Mouse (Mus musculus): ENCODE results near the gene Acot10.
"Not testable (repeated sequence)": the region's sequence is repeated elsewhere in the genome, so short reads cannot be mapped to it uniquely, and the experiment has no call there.

Gene Acot10

DNA sequence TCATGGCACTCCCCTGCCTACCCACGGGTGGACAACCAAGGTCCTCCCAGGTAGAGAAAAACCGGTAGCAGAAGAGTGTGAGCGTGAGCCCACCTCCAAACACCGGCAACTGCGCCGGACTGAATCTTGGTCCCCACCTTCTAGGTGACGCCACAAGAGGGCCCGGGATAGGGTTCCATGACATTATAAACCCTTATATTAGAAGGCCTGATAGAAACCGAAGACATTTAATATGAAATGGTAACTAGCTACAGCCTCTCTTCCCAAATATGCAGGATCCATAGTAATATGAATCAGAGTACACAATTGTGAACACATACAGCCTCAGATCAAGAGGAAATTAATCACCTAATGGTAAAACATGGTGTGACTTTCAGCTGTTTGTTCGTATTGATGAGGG, at the start of gene Acot10:
Gene Acot10, minus strand, starts transcription at position 101 of the 400 bp plus-strand sequence.
- DNase-seq (ENCODE audit: low spot score in 2 of 2), result no peak

DNA sequence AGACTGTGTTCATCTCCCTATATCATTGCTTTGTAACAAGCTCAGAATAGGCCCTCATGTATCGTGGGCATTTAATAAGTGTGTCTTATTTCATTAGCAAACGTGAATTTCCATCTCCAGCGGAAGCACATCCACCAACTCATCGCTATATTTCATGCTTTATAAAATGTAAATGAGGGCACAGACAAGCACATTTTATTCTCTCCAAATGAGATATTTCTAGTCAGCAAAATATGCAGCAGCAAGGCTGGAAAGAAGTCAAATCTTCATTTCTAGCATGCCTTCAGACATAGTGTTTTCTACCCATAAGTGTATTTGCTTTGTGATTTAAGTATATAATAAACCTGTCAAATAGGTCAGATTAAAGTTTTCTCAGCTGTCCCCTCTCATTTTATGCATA, 45.3 kb upstream of the Acot10 start:
- no peak for DNase-seq (ENCODE audit: low spot score in 2 of 2)

DNA sequence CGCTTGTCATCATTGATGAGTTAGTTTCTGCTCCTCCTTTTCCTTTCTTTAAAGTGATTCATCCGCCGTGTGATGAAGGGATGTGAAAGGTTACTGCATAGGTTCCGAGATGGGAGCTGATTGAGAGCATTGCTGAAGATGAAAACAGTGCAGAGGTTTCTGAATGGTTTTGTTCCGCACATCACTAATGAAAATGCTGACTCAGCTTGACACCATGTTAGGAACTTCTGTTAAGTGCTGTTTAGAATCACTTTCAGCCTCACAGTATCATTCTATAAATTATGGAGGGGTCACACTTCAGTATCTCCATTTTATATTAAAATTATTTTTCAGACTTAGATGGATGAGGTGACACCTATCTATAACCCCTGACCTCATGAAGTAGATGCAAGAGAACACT, 29.7 kb upstream of the Acot10 start:
- no peak for DNase-seq (ENCODE audit: low spot score in 2 of 2)

DNA sequence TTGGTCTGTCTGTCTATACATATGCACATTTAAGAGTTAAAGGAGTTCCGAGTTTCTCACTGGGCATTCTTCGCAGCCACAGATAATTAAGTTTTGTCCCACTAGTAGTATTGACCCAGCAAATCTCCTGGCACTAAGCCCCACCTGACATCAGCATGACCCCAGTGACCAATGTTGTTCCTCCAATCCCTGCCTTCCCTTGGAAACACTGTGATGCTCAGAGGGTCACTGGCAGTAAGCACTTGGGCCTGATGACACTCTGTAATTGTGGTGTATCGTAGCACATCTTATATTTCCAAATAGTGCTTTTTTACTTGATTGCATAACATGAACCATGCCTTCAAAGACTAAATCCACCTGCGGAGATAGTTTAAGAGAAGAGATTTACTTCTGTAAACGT, 17.6 kb upstream of the Acot10 start:
- DNase-seq (ENCODE audit: low spot score in 2 of 2), result no peak

DNA sequence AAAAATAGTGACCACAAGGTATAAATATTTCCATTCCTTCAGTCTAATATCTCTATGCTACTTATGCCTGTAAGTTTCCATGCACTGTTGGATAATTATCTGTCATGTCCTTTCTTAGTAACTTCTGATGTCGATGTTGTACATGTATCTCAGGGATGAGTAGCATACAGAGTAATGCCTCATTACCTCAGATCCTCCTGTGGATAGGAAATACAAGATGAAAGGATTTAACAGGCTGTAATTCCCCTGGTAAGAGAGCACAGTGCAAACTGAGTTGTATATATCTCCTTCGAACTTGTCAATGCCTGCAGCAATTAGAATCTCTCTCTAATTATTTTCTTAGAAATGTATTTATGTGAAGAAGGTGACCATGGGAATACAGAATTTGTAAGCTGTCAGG, 16.2 kb upstream of the Acot10 start:
- DNase-seq (ENCODE audit: low spot score in 2 of 2), result no peak

DNA sequence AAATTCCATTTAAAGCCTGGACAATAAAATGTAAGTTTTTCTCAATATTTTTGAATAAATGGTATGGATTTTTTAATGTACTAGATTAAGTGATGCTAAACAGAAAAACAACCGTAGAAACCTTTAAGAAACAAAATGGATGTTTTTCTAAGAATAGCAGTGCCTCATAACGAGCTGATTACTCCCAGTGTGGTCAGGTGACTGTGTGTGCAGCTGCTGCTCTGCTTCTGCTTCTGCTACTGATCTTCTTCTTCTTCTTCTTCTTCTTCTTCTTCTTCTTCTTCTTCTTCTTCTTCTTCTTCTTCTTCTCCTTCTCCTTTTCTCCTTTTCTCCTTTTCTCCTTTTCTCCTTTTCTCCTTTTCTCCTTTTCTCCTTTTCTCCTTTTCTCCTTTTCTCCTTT, 3.0 kb upstream of the Acot10 start:
- DNase-seq (ENCODE audit: low spot score in 2 of 2), result not testable (repeated sequence)

DNA sequence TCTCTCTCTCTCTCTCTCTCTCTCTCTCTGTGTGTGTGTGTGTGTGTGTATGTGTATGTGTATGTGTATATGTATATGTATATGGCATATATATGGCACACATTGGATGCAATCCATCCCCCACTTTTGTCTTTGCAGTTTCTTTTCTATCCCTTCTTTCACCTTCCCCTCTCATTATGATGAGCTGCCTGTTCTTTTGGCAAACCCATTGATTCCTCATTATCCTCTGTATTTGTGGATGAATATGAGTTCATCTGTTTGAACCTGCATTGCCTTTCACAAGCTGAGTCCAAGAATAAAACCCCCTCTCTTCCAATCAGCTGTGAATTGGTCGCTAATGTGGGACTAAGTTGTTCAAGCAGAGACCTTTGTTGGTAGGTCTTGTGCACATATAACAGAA, 1.4 kb upstream of the Acot10 start:
- DNase-seq (ENCODE audit: low spot score in 2 of 2), result no peak

DNA sequence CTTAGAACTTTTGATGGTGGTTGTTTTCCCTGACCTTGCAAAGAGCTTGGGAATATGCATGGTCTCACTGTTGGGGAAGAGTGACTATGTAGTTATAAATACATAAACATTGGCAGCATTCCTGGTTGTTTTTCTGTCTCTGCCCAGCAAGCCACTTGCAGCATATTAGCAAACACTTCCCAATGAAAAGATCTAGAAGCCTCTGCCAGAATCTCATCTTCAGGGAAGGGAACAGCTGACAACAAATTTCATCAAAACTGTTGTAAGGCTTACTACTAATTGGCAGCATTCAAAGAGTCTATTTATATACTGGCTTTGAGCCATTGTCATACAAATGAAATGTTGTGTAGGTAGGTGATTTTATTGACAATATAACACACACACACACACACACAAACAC, 800 bp upstream of the Acot10 start:
- no peak for DNase-seq (ENCODE audit: low spot score in 2 of 2)

DNA sequence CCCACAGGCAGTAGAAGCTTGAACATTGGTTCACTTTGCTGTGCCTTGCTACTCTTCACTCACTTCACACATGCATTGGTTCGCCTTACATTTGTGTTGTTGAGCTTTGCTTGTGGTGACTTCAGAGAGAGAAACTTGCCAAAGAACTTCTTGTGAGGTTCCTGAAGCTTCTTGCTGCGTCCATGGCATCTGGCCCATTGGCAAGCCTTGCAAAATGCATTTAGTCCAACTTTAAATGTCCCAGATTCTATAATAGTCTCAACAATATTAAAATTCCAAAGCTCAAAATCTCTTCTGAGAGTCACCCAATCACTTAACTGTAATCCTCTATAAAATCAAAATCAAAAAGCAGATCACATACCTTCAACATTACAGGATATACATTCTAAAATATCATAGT, 6.3 kb downstream of the Acot10 start:
- no peak for DNase-seq (ENCODE audit: low spot score in 2 of 2)

DNA sequence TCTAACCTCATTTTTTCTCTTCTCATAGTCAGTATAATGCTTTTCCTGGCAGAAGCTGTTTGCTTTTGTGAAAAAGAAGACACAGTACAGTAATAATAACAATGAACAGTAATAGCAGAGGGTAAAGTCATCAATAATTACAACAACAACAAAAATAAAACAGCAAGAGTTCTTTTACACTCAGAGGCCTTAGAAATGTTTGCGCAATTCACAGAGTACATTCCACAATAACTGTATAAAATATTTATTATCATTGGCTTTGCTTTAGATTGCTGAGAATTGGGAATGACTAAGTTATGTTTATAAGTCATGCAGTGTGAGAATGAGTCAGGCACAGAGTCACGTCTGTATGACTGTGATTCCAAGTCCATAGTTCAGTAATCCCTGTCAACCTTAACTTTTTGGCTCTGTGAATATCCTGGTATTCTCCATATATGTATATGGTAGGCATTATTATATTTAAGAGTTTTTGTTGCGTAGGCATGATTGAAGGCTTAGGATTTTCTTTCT, 23.6 kb downstream of the Acot10 start:
- DNase-seq (ENCODE audit: low spot score in 2 of 2), result no peak

DNA sequence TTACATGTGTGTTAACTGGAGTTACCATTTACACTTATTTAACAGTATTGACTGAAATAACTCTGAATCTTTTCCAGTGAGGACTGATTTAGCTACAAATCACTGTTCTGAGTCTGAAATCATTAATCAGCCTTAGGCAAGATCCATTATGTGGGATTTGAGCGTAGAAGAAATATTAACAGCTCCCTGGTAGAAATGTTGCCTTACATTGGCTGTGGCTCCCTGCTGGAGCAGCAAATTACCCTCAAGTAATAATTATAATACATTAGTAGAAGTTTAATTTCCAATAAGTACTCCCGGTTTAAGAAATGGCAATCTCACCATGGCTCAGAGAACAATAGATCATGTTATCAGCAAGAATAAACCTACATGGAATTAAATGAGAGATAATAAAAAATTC, 27.4 kb downstream of the Acot10 start:
- no peak for DNase-seq (ENCODE audit: low spot score in 2 of 2)

DNA sequence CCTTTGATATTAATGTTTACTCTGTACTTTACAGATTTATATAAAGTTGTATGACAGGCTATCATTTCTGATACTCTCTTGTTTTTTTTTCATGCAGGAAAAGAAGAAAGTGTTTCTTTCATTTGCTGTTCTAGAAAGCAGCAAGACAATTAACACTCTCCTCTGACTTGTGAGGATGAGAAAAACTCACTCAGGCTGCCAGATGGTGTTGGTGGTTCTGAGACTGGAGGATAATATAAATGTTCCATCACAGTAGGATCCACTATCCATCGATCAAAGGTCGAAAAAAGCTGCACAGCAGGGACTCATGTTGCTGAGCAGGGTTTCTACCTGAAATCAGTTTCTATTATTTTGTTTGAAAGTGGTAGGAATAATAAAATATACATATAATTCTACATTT, 32.0 kb downstream of the Acot10 start:
- no peak for DNase-seq (ENCODE audit: low spot score in 2 of 2)
